Mouse (Mus musculus): ENCODE measurements around the gene Lcn4.

DNA sequence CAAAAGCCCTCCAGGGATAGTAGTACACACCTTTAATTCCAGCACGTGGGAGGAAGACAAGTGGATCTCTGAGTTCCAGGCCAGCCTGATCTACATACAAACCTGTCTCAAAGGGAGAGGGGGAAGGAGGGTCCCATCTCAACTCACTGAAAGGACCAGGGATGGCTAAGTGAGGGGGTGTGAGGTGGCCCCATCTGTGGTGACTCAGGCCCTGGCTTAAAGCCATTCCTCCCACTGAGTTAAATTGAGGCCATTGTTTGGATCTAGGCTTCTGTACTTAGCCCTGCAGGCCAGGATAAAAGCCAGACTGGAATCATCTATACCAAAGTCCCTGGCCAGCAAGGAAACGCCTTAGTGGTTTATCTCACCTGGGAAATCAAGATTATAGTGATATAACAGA is 49.8 kb downstream of the Lcn4 start:
- TF ChIP-seq POLR2A (IDR thresholded peaks at IDR 0.05; ENCODE audit: insufficient read length, low read depth), result no peak
- TF ChIP-seq MYOD1 (IDR thresholded peaks at IDR 0.05; ENCODE audit: control insufficient read depth in 1 of 3, insufficient read length in 2 of 3, low read depth in 2 of 3), result no peak
